ENCODE assay signal across 9 mouse cellular contexts in genomic region chr5:105684861-105685600, GRCm38 (mm10). TPM values are rescaled to one million over a fixed set of nuclear protein-coding genes. Genes with fewer than 3 reads are reported as not detected.
A peak's percentile ranks its signal among the peaks of the same experiment; 100 is the strongest.
DNase-seq lines count a peak whose midpoint lies in the region; ATAC-seq lines count a peak whose summit lies in the region.
"Had no signal": no experiment of that assay in that cellular context is flagged by ENCODE, and none has a peak within 500 bp of the region (broad histone marks: within the 10 kb centered on the region; RNA-seq: fewer than 3 reads in every experiment).

No protein-coding gene starts in this region.

- H3K27me3 ChIP-seq in forebrain, embryonic 14.5 days (replicated peaks; ENCODE audit: control insufficient read depth, insufficient read depth, low read length), result no peaks in the 10 kb centered on the region
- H3K27me3 ChIP-seq: limb, embryonic 15.5 days had no signal

- H3K4me3 ChIP-seq in forebrain, embryonic 14.5 days (ENCODE audit: low read depth, low read length), result no peak overlapping the region
- H3K4me3 ChIP-seq: limb, embryonic 15.5 days had no signal

- H3K9me3 ChIP-seq in forebrain, embryonic 14.5 days (replicated peaks; ENCODE audit: control insufficient read depth, low read length), result no peaks in the 10 kb centered on the region
- H3K9me3 ChIP-seq: limb, embryonic 15.5 days had no signal

- H3K27ac ChIP-seq in forebrain, embryonic 14.5 days (ENCODE audit: low read depth, low read length), result no peak overlapping the region
- H3K27ac ChIP-seq: limb, embryonic 15.5 days had no signal

- no peak overlapping the region for H3K9ac ChIP-seq in forebrain, embryonic 14.5 days (ENCODE audit: low read length)
- H3K9ac ChIP-seq: limb, embryonic 15.5 days had no signal

- H3K36me3 ChIP-seq in forebrain, embryonic 14.5 days (ENCODE audit: control insufficient read depth, insufficient read depth, low read length), result no peaks in the 10 kb centered on the region
- H3K36me3 ChIP-seq: limb, embryonic 15.5 days had no signal

- ATAC-seq in cerebellum, adult (ENCODE audit: insufficient number of reproducible peaks, low FRiP score, low TSS enrichment), result peak; percentile 76; the same call in 1 of the 2 replicates
- peak; percentile 84 for ATAC-seq in forebrain, embryonic 14.5 days

- H3K4me1 ChIP-seq in forebrain, embryonic 14.5 days (ENCODE audit: control insufficient read depth, insufficient read depth, low read length), result peaks cover under 1% of the 10 kb centered on the region; the same call in 1 of the 2 replicates

- peak; percentile 43 for DNase-seq in MEL-GATA-1-ER (ENCODE audit: extremely low read depth, low read depth)
- peak; percentile 94 for DNase-seq in forebrain, embryonic 14.5 days (ENCODE audit: low spot score)
- DNase-seq in heart, postnatal 4 days, result peak; percentile 87
- DNase-seq in layer of hippocampus, adult 11-12 months (ENCODE audit: low spot score), result peak; percentile 87
- peak; percentile 91 for DNase-seq in lung, postnatal 14 days
- peak; percentile 86 for DNase-seq in retina, postnatal 1 day
- DNase-seq in thymus, postnatal 36 days, result peak; percentile 74 to 76

- WGBS in forebrain, embryonic 14.5 days, result 33% methylated on average over 14 of the region's 14 CpGs

- no peak overlapping the region for H3K4me2 ChIP-seq in forebrain, embryonic 14.5 days (ENCODE audit: low read length)
- H3K4me2 ChIP-seq: limb, embryonic 15.5 days had no signal

RNA-seq across cellular contexts. Expression of gene Lrrc8d, which starts 14.7 kb away (rescaled TPM):
- polyA plus RNA-seq in forebrain, embryonic 14.5 days (2014; fragmentation: Nextera tagmentation; extraction: Ambion mirVana), result 23.3 and 31.7 TPM in 2 replicates
- total RNA-seq in heart, postnatal 4 days (2021), result 10 to 100 TPM; 21.2 to 23.6 TPM

Comparison
In these comparisons a context has a peak if more than half of its experiments do, and no peak if none do; other contexts are left out.
1. DNase-seq: peak in every context shown above with its lines; median percentile 94 in forebrain, embryonic 14.5 days; 91 in lung, postnatal 14 days; 87 in heart, postnatal 4 days; 87 in layer of hippocampus, adult 11-12 months; 86 in retina, postnatal 1 day; 75 in thymus, postnatal 36 days; 43 in MEL-GATA-1-ER.